Mouse (Mus musculus) limb, embryonic 13.5 days (tissue): ENCODE results near the gene Gm10260. TPM values are rescaled to one million over a fixed set of nuclear protein-coding genes. Genes with fewer than 3 reads are reported as not detected.
A peak's percentile ranks its signal among the peaks of the same experiment; 100 is the strongest.

Experiments used
- ATAC-seq: fragments of 200-750 bp; cut with Nextera tagmentation; 2 replicates; pipeline ENCODE4 v1.8.0; 2017; ENCODE audit warnings: low read depth, moderate number of reproducible peaks, moderate TSS enrichment; ENCODE audit not compliant: low FRiP score
- H3K27ac ChIP-seq: fragments of 300-500 bp; sonication (generic); 2 replicates; pipeline ENCODE4 v1.5.1; 2015; ENCODE audit warnings: inconsistent platforms, mild to moderate bottlenecking, moderate library complexity
- H3K27me3 ChIP-seq: fragments of 300-500 bp; sonication (generic); 2 replicates; pipeline ENCODE4 v1.6.1; 2015; ENCODE audit warnings: mild to moderate bottlenecking, inconsistent platforms
- H3K36me3 ChIP-seq: fragments of 300-500 bp; sonication (generic); 2 replicates; pipeline ENCODE4 v1.6.1; 2015; ENCODE audit warnings: inconsistent platforms, mild to moderate bottlenecking, moderate library complexity
- H3K4me1 ChIP-seq: fragments of 300-500 bp; sonication (generic); 2 replicates; pipeline ENCODE4 v1.6.1; 2015; ENCODE audit warnings: inconsistent platforms
- H3K4me2 ChIP-seq: fragments of 300-500 bp; sonication (generic); replicated peaks from 2 replicates; pipeline ENCODE4 v1.6.1; 2015; ENCODE audit warnings: inconsistent platforms, mild to moderate bottlenecking, moderate library complexity
- H3K4me3 ChIP-seq: fragments of 300-500 bp; sonication (generic); 2 replicates; pipeline ENCODE4 v1.5.1; 2015; ENCODE audit warnings: moderate library complexity, mild to moderate bottlenecking, inconsistent platforms
- H3K9ac ChIP-seq: fragments of 300-500 bp; sonication (generic); 2 replicates; pipeline ENCODE4 v1.6.1; 2015; ENCODE audit warnings: mild to moderate bottlenecking, inconsistent platforms
- H3K9me3 ChIP-seq: fragments of 300-500 bp; sonication (generic); 2 replicates; pipeline ENCODE4 v1.6.1; 2016; ENCODE audit warnings: inconsistent platforms
- WGBS: fragments of 180-500 bp; shearing (Covaris S2); methylation state at CpG from one replicate; pipeline ENCODE4 v1.1.7; 2015; 5-methylcytosine and 5-hydroxymethylcytosine counted together
- polyA plus RNA-seq: library from polyadenylated mRNA; unstranded; fragments of >200 nt; fragmentation: Nextera tagmentation; extraction: Ambion mirVana; gene quantifications from 2 replicates; pipeline ENCODE4 v1.2.1, GENCODE M21; 2015

Gm10260 gene
- 6.6 and 7.5 TPM in 2 replicates for polyA plus RNA-seq

DNA sequence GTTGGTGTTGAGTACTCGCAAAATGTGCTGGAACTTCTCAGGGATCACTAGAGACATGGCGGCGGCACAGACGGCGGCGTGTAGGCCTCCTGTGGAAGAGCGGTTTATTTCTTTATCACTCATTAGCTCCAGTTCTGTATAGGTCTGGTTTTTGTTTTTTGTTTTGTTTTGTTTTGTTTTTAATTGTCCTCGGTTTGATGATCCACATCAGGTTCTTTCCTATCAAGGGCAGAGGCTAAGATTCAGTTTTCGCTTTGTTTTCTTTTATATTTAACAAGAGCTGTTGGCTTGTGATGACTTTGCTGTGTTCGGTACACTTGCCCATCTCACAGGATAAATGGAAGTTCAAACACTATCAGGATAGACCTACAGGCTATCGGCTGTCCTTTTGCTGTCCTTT lies at the start of gene Gm10260:
Gene Gm10260 (minus strand): TSS at position 101 of the 400 bp plus-strand sequence.
- H3K9ac ChIP-seq, result no peak within 1 kb of the TSS
- no peak within 1 kb of the TSS for H3K27ac ChIP-seq
- ATAC-seq, result no peak
- no peaks in the 10 kb centered on the region for H3K27me3 ChIP-seq
- WGBS, result 95% methylated on average over 10 of the region's 11 CpGs
- H3K4me1 ChIP-seq, result peaks cover 16% of the 10 kb centered on the region
- no peak within 1 kb of the TSS for H3K4me2 ChIP-seq
- H3K4me3 ChIP-seq, result no peak within 1 kb of the TSS
- no peaks in the 10 kb centered on the region for H3K9me3 ChIP-seq
- H3K36me3 ChIP-seq, result no peaks in the 10 kb centered on the region

DNA sequence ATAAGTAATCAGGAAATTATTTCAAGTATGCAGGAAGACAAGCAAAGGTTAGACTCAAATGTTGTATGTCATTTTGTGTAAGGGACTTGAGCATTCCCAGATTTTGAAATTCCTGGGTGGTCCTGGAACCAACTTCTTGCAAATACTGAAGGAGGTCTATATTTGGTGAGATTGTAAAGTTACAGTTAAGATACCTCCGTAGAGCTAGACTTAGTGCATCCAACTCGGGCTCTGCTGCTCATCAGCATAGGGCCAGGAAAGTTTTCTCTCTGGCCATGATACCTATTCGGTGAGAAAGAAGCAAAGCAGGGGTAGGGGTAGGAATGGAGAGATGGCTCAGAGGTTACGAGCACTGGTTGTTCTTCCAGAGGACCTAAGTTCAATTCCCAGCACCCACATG lies 49.4 kb upstream of the Gm10260 start:
- Histone ChIP-seq H3K27me3 (no peaks in the 10 kb centered on the region), H3K36me3 (no peaks in the 10 kb centered on the region), H3K27ac (no peak overlapping the region), H3K9ac (no peak overlapping the region), H3K4me3 (no peak overlapping the region), H3K4me2 (no peak overlapping the region), H3K9me3 (no peaks in the 10 kb centered on the region), H3K4me1 (peaks cover 14% of the 10 kb centered on the region)
- no peak for ATAC-seq
- WGBS, result 89% methylated on average over 4 of the region's 4 CpGs

DNA sequence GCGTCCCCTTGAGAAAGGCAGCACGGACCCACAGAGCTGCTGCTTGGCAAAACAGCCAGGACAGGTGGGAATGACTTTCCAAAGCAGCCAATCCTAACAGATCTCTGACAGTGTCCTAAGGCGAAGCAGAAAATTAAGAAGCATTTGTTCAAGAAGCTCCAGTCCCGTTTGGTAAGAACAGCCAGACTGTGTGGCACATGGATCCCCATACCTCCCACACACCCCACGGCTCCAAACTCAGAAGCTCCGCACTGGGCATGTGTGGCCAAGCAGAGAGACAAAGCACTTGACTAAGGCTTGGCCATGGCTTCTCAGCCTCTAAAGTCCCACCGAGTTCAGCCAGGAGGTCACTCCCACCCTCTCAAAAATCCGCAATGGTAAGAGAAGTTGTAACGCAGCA lies 45.5 kb upstream of the Gm10260 start:
- no peak overlapping the region for H3K9ac ChIP-seq
- H3K36me3 ChIP-seq, result no peaks in the 10 kb centered on the region
- peaks cover 8% of the 10 kb centered on the region for H3K4me1 ChIP-seq
- WGBS, result 83% methylated on average over 9 of the region's 9 CpGs
- no peak for ATAC-seq
- H3K9me3 ChIP-seq, result no peaks in the 10 kb centered on the region
- no peak overlapping the region for H3K4me2 ChIP-seq
- no peak overlapping the region for H3K4me3 ChIP-seq
- H3K27me3 ChIP-seq, result no peaks in the 10 kb centered on the region
- H3K27ac ChIP-seq, result no peak overlapping the region

DNA sequence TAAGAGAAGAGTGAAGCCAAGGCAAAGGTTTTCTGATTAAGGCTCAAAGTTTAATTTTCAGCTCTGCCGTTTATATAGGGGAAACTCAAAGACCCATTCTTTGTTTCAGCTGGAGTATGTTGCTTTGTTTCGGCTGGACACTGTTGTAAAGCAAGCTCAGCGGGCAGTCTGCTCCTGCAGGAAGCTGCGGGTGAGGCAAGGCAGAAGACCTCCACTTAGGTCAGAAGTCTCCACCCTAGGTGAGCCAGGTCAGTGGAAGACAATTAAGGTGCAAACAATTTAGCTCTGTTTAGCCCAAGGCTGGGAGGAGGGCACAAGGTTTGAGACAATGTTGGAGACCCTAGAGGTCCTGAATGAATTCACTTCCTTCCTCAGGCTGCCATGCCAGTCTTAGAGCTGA lies 42.0 kb upstream of the Gm10260 start:
- WGBS, result 68% methylated on average over 4 of the region's 4 CpGs
- Histone ChIP-seq H3K27ac (no peak overlapping the region), H3K4me3 (no peak overlapping the region), H3K9ac (no peak overlapping the region), H3K36me3 (no peaks in the 10 kb centered on the region), H3K9me3 (no peaks in the 10 kb centered on the region), H3K4me1 (peaks cover 17% of the 10 kb centered on the region), H3K27me3 (no peaks in the 10 kb centered on the region; the same call in 1 of the 2 replicates), H3K4me2 (no peak overlapping the region)
- no peak for ATAC-seq

DNA sequence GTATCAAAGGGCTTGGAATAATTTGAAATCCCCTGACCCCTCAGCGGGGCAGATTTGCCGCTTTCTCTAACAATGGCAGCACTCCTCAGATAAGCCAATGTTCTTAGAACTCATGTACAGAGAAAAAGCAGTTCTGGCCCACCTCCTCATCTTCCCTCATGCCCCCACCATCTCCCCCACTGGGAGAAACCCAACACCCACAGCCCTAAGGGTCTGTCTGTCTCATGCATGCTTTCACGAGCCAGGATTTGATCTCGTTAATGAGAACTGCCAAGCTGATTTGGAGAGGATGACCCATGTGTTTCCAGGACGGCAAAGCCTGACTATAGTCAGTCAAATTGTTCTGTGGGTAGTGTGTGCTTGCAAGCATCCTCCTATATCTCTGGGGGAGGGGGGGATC lies 37.0 kb upstream of the Gm10260 start:
- ATAC-seq, result no peak
- Histone ChIP-seq H3K36me3 (no peaks in the 10 kb centered on the region), H3K9ac (no peak overlapping the region), H3K4me1 (peaks cover 13% of the 10 kb centered on the region; the same call in 1 of the 2 replicates), H3K27ac (no peak overlapping the region), H3K4me3 (no peak overlapping the region), H3K9me3 (no peaks in the 10 kb centered on the region), H3K4me2 (no peak overlapping the region), H3K27me3 (no peaks in the 10 kb centered on the region; the same call in 1 of the 2 replicates)
- WGBS, result 39% methylated on average over 5 of the region's 5 CpGs

DNA sequence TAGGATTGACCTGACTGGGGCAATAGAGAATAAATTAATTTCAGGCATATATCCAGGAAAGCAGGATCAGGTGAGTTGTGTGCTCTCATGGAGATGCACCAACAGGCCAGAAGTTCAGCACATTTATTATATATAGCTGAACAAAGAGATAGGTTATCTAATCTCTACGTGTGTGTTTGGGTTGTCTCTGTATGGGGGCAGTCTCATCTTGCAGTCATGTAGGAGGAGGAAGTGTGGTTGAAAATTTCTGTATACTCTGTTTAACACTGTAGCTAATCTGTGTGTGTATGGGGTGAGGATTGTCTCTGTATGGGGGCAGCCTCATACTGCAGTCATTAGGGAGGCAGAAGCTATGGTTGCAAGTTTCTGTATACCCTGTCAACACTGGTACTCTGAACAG lies 34.3 kb upstream of the Gm10260 start:
- no peak overlapping the region for H3K27ac ChIP-seq
- ATAC-seq, result no peak
- 74% methylated on average over 1 of the region's 1 CpGs for WGBS
- no peaks in the 10 kb centered on the region; the same call in 1 of the 2 replicates for H3K27me3 ChIP-seq
- H3K4me2 ChIP-seq, result no peak overlapping the region
- H3K9ac ChIP-seq, result no peak overlapping the region
- H3K4me3 ChIP-seq, result no peak overlapping the region
- H3K9me3 ChIP-seq, result no peaks in the 10 kb centered on the region
- H3K4me1 ChIP-seq, result peaks cover 33% of the 10 kb centered on the region
- H3K36me3 ChIP-seq, result no peaks in the 10 kb centered on the region

DNA sequence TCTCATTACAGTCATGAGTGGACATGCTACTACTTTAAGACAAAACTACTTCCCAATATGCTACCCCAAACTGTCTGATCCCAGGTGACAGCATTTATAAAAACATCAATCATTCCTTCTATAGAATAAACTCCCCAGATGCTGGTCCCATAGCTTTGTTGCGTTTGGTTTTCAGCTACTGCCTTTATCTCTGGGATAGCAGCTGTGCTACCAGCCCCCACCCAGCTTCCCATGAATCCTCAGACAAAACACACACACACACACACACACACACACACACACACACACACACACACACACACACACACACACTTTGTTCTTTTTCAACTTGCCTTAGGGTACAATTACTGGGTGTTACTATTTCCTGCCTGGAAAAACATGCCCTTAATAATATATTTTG lies 33.5 kb upstream of the Gm10260 start:
- no peak for ATAC-seq
- Histone ChIP-seq H3K4me3 (no peak overlapping the region), H3K4me1 (peaks cover 39% of the 10 kb centered on the region), H3K27ac (no peak overlapping the region), H3K4me2 (no peak overlapping the region), H3K9ac (no peak overlapping the region), H3K27me3 (no peaks in the 10 kb centered on the region; the same call in 1 of the 2 replicates), H3K9me3 (no peaks in the 10 kb centered on the region), H3K36me3 (no peaks in the 10 kb centered on the region)
- 58% methylated on average over 1 of the region's 1 CpGs for WGBS

DNA sequence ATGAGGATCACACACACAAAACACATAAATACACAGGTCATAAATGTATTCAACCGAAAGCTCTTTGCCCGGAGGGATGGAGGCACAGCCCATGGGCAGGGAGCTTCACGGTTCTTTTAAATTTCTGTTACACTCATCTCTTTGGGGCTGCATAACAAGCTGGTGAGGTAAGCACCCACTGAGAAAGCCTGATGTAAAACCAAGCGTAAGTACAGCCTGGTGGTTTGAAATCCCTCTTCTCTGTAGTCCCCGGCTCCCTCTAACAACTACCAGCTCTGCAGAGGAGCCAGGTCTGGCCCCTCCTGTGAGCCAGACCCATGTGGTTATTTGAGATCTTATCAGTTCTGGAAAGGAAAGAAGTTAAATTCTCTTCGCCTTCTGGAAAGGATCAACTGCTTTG lies 31.2 kb upstream of the Gm10260 start:
- 0 out of 2 replicates have a peak overlapping the region, but pooled peaks have one; percentile 9 for H3K4me2 ChIP-seq
- no peak overlapping the region for H3K4me3 ChIP-seq
- peak overlapping the region; percentile 22; the same call in 1 of the 2 replicates for H3K27ac ChIP-seq
- peaks cover 45% of the 10 kb centered on the region for H3K4me1 ChIP-seq
- no peak overlapping the region for H3K9ac ChIP-seq
- 5% methylated on average over 6 of the region's 6 CpGs for WGBS
- H3K27me3 ChIP-seq, result peaks cover 4% of the 10 kb centered on the region; the same call in 1 of the 2 replicates
- no peaks in the 10 kb centered on the region for H3K36me3 ChIP-seq
- H3K9me3 ChIP-seq, result no peaks in the 10 kb centered on the region
- peak; percentile 83 for ATAC-seq

DNA sequence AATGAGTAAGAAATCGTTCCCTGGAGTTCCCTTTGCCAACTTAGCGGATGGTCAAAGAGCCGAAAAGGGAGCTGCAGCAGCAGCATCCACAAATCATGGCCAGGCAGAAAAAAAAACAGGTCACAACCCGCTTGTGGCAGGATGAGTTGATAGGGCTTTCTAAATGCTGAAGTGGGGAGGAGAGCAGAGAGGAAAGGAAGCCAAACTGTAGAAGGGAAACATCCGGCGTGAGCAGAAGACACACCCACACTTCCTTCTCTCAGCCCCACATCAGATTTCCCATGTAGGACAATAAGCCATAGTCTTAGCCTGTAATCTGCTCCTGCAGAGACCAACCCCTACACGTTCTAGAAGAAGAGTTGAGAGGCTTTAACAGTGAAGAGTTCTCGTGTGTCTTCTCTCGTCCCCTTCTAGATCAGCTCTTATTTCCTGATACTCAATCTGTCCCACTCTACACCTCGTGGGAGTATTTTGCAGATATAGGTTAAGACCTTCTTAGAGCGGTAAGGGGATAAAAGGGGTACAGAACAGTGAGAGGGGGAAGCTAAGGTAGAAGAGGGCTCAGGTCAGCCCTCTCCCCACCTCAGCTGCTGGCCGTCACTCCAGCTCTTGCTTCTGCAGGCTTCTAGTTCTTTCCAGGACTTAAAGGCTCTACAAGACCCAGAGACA lies 29.5 kb upstream of the Gm10260 start:
- H3K4me3 ChIP-seq, result no peak overlapping the region
- no peak overlapping the region for H3K9ac ChIP-seq
- H3K27ac ChIP-seq, result no peak overlapping the region; the same call in 1 of the 2 replicates
- ATAC-seq, result no peak
- peaks cover 62% of the 10 kb centered on the region for H3K4me1 ChIP-seq
- no peaks in the 10 kb centered on the region for H3K9me3 ChIP-seq
- peaks cover 4% of the 10 kb centered on the region; the same call in 1 of the 2 replicates for H3K27me3 ChIP-seq
- WGBS, result 69% methylated on average over 12 of the region's 12 CpGs
- no peak overlapping the region for H3K4me2 ChIP-seq
- H3K36me3 ChIP-seq, result no peaks in the 10 kb centered on the region

DNA sequence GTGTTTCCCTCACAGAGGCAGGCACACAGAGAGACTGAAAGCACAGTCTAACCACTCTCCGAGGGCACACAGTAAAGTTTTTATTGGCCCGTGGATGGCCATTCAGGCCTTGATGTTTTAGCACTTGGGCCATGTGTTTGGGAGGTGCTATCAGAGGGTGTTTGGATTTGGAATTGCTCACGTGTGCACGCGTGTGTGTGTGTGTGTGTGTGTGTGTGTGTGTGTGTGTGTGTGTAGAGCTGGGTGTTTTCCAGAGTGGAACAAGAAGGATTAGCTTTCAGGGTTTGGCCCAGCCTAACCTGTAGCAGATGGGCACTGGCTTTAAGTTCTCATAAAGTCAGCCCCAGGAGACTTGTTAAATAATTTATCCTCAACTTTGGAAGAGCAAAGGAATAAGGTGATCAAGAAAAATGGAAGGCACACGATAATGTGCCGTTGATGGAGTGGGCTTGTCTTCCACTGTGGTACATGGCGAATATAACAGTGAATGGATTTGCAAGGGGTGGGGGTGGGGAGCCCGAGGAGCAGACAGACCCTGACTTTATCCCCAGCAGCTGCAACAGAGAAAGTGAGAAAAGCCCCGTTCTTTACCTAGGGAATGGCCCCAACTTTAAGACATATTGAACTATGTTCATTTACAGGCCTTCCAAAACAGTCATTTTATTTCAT lies 24.9 kb upstream of the Gm10260 start:
- no peak overlapping the region for H3K9ac ChIP-seq
- peak overlapping the region; percentile 37 for H3K4me2 ChIP-seq
- ATAC-seq, result peak; percentile 87
- H3K36me3 ChIP-seq, result no peaks in the 10 kb centered on the region
- H3K27ac ChIP-seq, result peak overlapping the region; percentile 69
- peaks cover 16% of the 10 kb centered on the region for H3K27me3 ChIP-seq
- no peaks in the 10 kb centered on the region for H3K9me3 ChIP-seq
- H3K4me3 ChIP-seq, result no peak overlapping the region
- peaks cover 76% of the 10 kb centered on the region for H3K4me1 ChIP-seq
- WGBS, result 8% methylated on average over 10 of the region's 10 CpGs

DNA sequence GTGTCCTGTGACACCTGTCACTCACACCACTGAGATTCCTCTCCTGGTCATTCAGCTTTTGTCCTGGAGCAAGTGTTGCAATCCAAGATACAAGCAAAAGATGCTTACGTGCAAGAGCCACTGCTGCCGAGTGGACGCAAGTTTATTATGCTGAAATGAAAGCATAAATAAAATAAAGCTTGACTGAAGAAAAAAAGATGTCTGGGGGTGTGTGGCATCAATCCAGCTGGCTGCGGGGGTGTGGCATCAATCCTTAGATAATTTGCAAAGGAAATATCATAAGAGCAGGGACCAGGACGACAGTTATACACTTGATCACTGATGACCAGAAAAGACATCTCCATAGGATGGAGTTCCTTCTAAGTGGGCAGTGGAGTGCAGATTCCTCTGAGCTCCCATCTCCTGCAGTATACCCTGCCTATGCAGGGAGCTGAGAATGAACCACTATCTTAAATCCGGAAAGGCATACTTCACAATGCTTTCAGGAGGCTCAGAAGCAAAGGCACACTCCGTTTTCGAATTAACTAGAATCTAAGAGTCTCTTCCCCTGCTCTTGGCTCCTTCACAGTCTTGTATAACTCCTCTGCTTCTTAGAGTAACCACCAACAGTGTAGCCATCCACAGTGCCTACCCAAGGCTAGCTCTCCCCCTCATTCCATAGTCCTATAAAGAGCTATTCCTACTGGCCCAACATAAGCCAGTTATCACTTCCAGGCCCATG lies 23.2 kb upstream of the Gm10260 start:
- 85% methylated on average over 8 of the region's 8 CpGs for WGBS
- Histone ChIP-seq H3K9me3 (no peaks in the 10 kb centered on the region), H3K4me1 (peaks cover 80% of the 10 kb centered on the region), H3K27me3 (peaks cover 16% of the 10 kb centered on the region), H3K9ac (no peak overlapping the region), H3K4me2 (no peak overlapping the region), H3K27ac (peak overlapping the region; percentile 15; the same call in 1 of the 2 replicates), H3K4me3 (no peak overlapping the region), H3K36me3 (no peaks in the 10 kb centered on the region)
- no peak for ATAC-seq

DNA sequence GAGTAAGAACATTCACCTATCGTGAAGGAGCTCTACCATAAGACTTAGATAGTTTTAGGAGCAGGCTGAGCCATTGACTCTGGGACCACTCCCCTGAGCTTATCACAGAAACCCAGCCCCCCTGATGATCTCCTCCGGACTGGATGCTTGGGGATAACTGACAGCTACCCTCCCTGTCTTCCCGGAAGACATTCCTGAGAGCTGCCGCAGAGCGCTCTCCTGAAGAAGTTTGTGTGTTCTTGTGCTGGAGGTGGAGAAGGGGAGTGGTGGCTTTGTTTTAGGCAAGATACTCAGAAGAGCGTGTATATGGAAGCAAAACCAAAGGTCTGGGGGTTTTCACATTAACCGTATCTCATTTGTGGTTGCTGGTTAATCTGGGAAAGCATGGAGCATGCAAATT lies 21.6 kb upstream of the Gm10260 start:
- Histone ChIP-seq H3K36me3 (no peaks in the 10 kb centered on the region), H3K27ac (no peak overlapping the region), H3K4me2 (no peak overlapping the region), H3K4me1 (peaks cover 78% of the 10 kb centered on the region), H3K27me3 (peaks cover 11% of the 10 kb centered on the region), H3K4me3 (no peak overlapping the region), H3K9ac (no peak overlapping the region), H3K9me3 (no peaks in the 10 kb centered on the region)
- ATAC-seq, result no peak
- WGBS, result 56% methylated on average over 7 of the region's 7 CpGs
